Mouse (Mus musculus) forebrain, embryonic 14.5 days (tissue): ENCODE measurements around the gene Gm15319. TPM values are rescaled to one million over a fixed set of nuclear protein-coding genes. Genes with fewer than 3 reads are reported as not detected.
"Not testable (repeated sequence)": the region's sequence is repeated elsewhere in the genome, so short reads cannot be mapped to it uniquely, and the experiment has no call there.

ENCODE experiments used
- ATAC-seq: fragments of 200-750 bp; cut with Nextera tagmentation; 2 replicates; pipeline ENCODE4 v1.8.0; 2017; ENCODE audit warnings: mild to moderate bottlenecking, moderate library complexity
- DNase-seq: peaks from one replicate; pipeline ENCODE4 v3.0.0-alpha.2; 2015; ENCODE audit warnings: low spot score
- H3K27ac ChIP-seq: fragments of 300-500 bp; sonication (generic); 2 replicates; pipeline ENCODE4 v1.5.1; 2014; ENCODE audit warnings: low read depth, mild to moderate bottlenecking, control low read depth, low read length, moderate library complexity
- H3K27me3 ChIP-seq: fragments of 300-500 bp; sonication (generic); replicated peaks from 2 replicates; pipeline ENCODE4 v1.6.1; 2014; ENCODE audit warnings: low read length, control low read depth, mixed read lengths; ENCODE audit not compliant: control insufficient read depth, insufficient read depth
- H3K36me3 ChIP-seq: fragments of 300-500 bp; sonication (generic); 2 replicates; pipeline ENCODE4 v1.6.1; 2014; ENCODE audit warnings: low read length, control low read depth; ENCODE audit not compliant: control insufficient read depth, insufficient read depth
- H3K4me1 ChIP-seq: fragments of 300-500 bp; sonication (generic); 2 replicates; pipeline ENCODE4 v1.6.1; 2014; ENCODE audit warnings: antibody characterized with exemption, low read length, control low read depth; ENCODE audit not compliant: control insufficient read depth, insufficient read depth
- H3K4me2 ChIP-seq: fragments of 300-500 bp; sonication (generic); 2 replicates; pipeline ENCODE4 v1.6.1; 2014; ENCODE audit warnings: mild to moderate bottlenecking, control low read depth, low read length
- H3K4me3 ChIP-seq: fragments of 300-500 bp; sonication (generic); 2 replicates; pipeline ENCODE4 v1.5.1; 2014; ENCODE audit warnings: low read depth, low read length, control low read depth
- H3K9ac ChIP-seq: fragments of 300-500 bp; sonication (generic); 2 replicates; pipeline ENCODE4 v1.6.1; 2014; ENCODE audit warnings: mild to moderate bottlenecking, low read length, control low read depth, moderate library complexity
- H3K9me3 ChIP-seq: fragments of 300-500 bp; sonication (generic); replicated peaks from 2 replicates; pipeline ENCODE4 v1.6.1; 2016; ENCODE audit warnings: low read length, control low read depth, mixed read lengths; ENCODE audit not compliant: control insufficient read depth
- WGBS: fragments of 180-500 bp; shearing (Covaris S2); extraction: QIAGEN DNeasy Blood & Tissue Kit; methylation state at CpG from one replicate; pipeline ENCODE4 v1.1.7; 2014; 5-methylcytosine and 5-hydroxymethylcytosine counted together
- polyA plus RNA-seq: library from polyadenylated mRNA; unstranded; fragments of >200 nt; fragmentation: Nextera tagmentation; extraction: Ambion mirVana; gene quantifications from 2 replicates; pipeline ENCODE4 v1.2.1, GENCODE M21; 2014

Gene Gm15319
- polyA plus RNA-seq, result 0.14 TPM in 1 of 2 replicates, not detected in the other

GRCm38 (mm10) chr8:20363110-20363509 is at the start of gene Gm15319:
Gm15319 (minus strand) TSS chr8:20363210.
- not testable (repeated sequence) for H3K9me3 ChIP-seq, ATAC-seq, H3K36me3 ChIP-seq, H3K27ac ChIP-seq, H3K9ac ChIP-seq, H3K4me1 ChIP-seq, H3K4me2 ChIP-seq, H3K27me3 ChIP-seq, H3K4me3 ChIP-seq, DNase-seq
- no CpG with 5 or more reads among the region's 2 CpGs for WGBS

DNA sequence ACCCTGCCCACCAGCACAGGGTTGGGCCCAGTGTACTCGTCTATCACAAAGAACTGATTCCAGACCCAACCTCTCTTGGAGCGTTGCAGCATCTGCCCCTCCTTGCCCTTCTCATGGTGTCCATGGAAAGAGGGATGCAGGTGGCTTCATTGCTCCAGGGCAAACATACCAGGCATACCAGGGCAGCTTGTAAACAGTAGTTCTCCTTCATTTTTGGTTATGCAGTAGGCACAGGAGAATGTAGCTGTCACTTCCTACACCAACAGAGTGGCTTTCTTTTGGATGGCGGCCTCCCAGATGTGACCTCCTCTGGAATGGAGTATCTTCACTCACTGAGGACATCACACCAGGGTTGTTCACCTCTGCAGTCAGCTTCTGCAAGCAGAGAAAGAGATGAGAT is 47.3 kb upstream of the Gm15319 start:
- H3K4me3 ChIP-seq, H3K4me2 ChIP-seq, ATAC-seq, H3K36me3 ChIP-seq, DNase-seq, H3K9me3 ChIP-seq, H3K27me3 ChIP-seq, H3K27ac ChIP-seq, H3K4me1 ChIP-seq, H3K9ac ChIP-seq: not testable (repeated sequence)
- no CpG with 5 or more reads among the region's 3 CpGs for WGBS

- 91% methylated on average over 7 of the region's 8 CpGs for WGBS
- not testable (repeated sequence) for H3K9ac ChIP-seq, H3K36me3 ChIP-seq, H3K4me1 ChIP-seq, H3K4me2 ChIP-seq, H3K27me3 ChIP-seq, H3K9me3 ChIP-seq, H3K27ac ChIP-seq, ATAC-seq, DNase-seq, H3K4me3 ChIP-seq
These were observed 45.5 kb upstream of the Gm15319 start for GRCm38 (mm10) chr8:20408441-20409030.

DNA sequence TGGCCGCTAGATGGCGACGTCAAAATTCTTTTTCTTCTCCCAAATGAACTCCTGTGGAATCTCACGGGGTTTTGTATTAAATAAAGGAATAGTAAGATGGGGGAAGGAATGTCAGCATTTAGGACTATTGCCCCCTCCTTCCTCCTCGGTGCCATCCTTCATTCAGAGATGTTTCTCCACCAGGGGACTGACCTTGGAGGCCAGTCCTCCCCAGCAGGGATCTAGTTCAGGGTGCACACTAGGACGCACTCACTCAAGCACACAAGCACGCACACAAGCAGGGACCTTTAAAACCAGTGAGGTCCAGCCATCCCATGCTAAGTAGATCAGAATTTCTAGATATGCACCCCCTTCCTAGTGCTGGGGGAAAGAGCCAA is 26.3 kb upstream of the Gm15319 start:
- not testable (repeated sequence) for H3K4me1 ChIP-seq, H3K9me3 ChIP-seq, H3K4me3 ChIP-seq, H3K36me3 ChIP-seq, DNase-seq, H3K4me2 ChIP-seq, H3K27ac ChIP-seq, H3K9ac ChIP-seq, ATAC-seq, H3K27me3 ChIP-seq
- WGBS, result 21% methylated on average over 2 of the region's 7 CpGs

GRCm38 (mm10) chr8:20388706-20389362 is 25.8 kb upstream of the Gm15319 start:
- not testable (repeated sequence) for H3K4me1 ChIP-seq, H3K4me2 ChIP-seq, H3K36me3 ChIP-seq, H3K9ac ChIP-seq, H3K9me3 ChIP-seq, H3K4me3 ChIP-seq, H3K27ac ChIP-seq, DNase-seq, H3K27me3 ChIP-seq
- peak; percentile 72; the same call in 1 of the 2 replicates for ATAC-seq
- WGBS, result no CpG with 5 or more reads among the region's 7 CpGs

DNA sequence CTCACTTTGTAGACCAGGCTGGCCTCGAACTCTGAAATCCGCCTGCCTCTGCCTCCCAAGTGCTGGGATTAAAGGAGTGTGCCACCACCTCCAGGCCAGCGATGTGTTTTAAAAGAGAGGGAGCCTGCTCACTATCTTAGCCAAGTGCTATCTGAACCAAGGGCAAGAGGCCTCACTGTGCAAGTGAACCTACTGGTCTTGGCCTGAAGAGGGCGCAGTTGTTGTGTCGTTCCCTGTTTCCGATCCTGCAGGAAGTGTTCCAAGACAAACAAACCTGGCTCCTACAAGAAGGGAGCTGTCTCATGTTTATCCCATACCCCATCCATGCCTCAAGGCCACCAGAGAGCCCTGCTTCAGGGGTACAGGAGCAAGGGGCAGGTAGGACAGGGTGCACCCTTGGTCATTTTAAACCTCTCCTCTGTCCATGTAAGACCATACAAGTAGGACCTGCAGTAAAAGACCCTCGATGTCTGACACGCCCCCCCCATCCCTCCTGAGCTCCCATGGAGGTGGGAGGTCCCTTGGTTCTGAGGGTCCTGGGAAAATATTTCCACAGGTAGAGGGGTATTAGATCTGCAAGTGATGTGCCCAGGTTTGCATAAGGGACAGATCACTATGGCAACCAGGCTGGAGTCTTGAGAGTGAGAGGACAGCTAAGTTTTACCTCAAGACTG is 24.2 kb upstream of the Gm15319 start:
- H3K27ac ChIP-seq, H3K9me3 ChIP-seq, ATAC-seq, H3K4me1 ChIP-seq, DNase-seq, H3K36me3 ChIP-seq, H3K27me3 ChIP-seq, H3K9ac ChIP-seq, H3K4me2 ChIP-seq, H3K4me3 ChIP-seq: not testable (repeated sequence)
- WGBS, result 83% methylated on average over 2 of the region's 8 CpGs

DNA sequence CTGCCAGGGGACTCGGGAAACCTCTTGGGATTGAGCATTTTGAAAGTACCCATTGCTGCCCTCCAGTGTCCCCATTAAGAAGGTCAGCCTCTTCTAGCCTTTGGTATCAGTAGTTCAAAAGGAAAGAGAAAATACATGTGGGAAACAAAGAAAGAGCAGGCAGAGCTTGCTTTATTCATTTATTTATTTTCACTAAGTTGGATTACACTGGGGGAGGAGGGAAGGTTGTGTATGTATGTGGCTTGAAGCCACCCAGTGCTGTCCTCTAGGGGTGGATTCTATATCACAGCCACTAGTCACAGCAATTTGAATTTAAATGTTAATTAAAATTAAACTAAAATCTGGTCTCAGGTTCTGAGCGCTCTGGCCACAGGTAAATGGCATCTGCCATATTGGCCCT is 22.0 kb upstream of the Gm15319 start:
- WGBS, result 43% methylated on average over 1 of the region's 2 CpGs
- not testable (repeated sequence) for H3K4me1 ChIP-seq, H3K4me3 ChIP-seq, ATAC-seq, H3K27me3 ChIP-seq, DNase-seq, H3K27ac ChIP-seq, H3K4me2 ChIP-seq, H3K9me3 ChIP-seq, H3K9ac ChIP-seq, H3K36me3 ChIP-seq

DNA sequence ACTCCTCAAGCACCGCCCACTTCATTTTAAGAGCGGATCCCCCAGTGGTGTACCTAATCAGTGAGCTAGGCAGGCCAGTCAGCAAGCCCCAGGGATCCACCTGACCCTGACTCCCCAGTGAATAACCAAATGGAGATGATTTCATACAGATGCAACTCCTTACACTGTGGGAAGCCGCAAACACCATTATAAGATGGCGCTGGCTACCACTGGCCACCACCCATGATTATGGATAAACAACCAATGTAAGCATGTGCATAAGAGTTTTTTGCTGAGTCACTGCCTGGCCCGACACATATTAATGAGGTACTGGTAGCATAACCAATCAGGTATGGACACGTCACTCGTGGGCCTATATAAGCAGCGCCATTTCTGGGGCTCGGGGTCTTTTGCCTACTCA is 21.1 kb upstream of the Gm15319 start:
- not testable (repeated sequence) for H3K27me3 ChIP-seq, H3K4me3 ChIP-seq, ATAC-seq, H3K9ac ChIP-seq, H3K27ac ChIP-seq, H3K9me3 ChIP-seq, H3K4me1 ChIP-seq, H3K4me2 ChIP-seq, H3K36me3 ChIP-seq, DNase-seq
- 95% methylated on average over 7 of the region's 9 CpGs for WGBS

GRCm38 (mm10) chr8:20382146-20382545 is 19.1 kb upstream of the Gm15319 start:
- not testable (repeated sequence) for H3K4me2 ChIP-seq, H3K4me1 ChIP-seq, H3K27ac ChIP-seq, H3K36me3 ChIP-seq, H3K27me3 ChIP-seq, H3K9ac ChIP-seq, ATAC-seq, H3K4me3 ChIP-seq, DNase-seq, H3K9me3 ChIP-seq
- WGBS, result 74% methylated on average over 2 of the region's 2 CpGs
